Mouse (Mus musculus) embryo, embryonic 10 days (tissue): ENCODE measurements at regions not wholly inside any gene's neighbourhood (a gene's known extent, or its start where the extent isn't known, plus 50 kb on each side); places are given as distances from the start of the nearest gene placed in this dataset.
A peak's percentile ranks its signal among the peaks of the same experiment; 100 is the strongest.

ENCODE experiments used
- DNase-seq: peaks from one replicate; pipeline ENCODE4 v3.0.0-alpha.2; 2015; ENCODE audit warnings: low spot score

- no peak for DNase-seq
Measured at GRCm38 (mm10) chr1:143464863-143465262, 175.6 kb upstream of the B3galt2 start.

- DNase-seq: no peak
Measured at GRCm38 (mm10) chr1:143466092-143466491, 174.4 kb upstream of the B3galt2 start.

- DNase-seq: no peak
Measured at GRCm38 (mm10) chr1:143475329-143475728, 165.1 kb upstream of the B3galt2 start.

- DNase-seq: no peak
Measured at GRCm38 (mm10) chr1:143483345-143483744, 157.1 kb upstream of the B3galt2 start.

GRCm38 (mm10) chr1:143484936-143485335 is 155.5 kb upstream of the B3galt2 start:
- DNase-seq: no peak

GRCm38 (mm10) chr1:143497092-143497491 is 143.4 kb upstream of the B3galt2 start:
- DNase-seq: no peak

GRCm38 (mm10) chr1:143503436-143504065 is 136.9 kb upstream of the B3galt2 start:
- peak; percentile 13 for DNase-seq

GRCm38 (mm10) chr1:143504066-143504440 is 136.4 kb upstream of the B3galt2 start:
- no peak for DNase-seq

GRCm38 (mm10) chr1:143505318-143505717 is 135.1 kb upstream of the B3galt2 start:
- no peak for DNase-seq

GRCm38 (mm10) chr1:143523831-143524521 is 116.5 kb upstream of the B3galt2 start:
- no peak for DNase-seq

- peak; percentile 21 for DNase-seq
Measured at GRCm38 (mm10) chr1:143524522-143524865, 116.0 kb upstream of the B3galt2 start.

GRCm38 (mm10) chr1:143540223-143540622 is 100.2 kb upstream of the B3galt2 start:
- no peak for DNase-seq

- no peak for DNase-seq
Measured at GRCm38 (mm10) chr1:143540701-143541100, 99.8 kb upstream of the B3galt2 start.
